Mouse (Mus musculus): ENCODE data around the gene Tes3-ps.

Tes3-ps gene

DNA sequence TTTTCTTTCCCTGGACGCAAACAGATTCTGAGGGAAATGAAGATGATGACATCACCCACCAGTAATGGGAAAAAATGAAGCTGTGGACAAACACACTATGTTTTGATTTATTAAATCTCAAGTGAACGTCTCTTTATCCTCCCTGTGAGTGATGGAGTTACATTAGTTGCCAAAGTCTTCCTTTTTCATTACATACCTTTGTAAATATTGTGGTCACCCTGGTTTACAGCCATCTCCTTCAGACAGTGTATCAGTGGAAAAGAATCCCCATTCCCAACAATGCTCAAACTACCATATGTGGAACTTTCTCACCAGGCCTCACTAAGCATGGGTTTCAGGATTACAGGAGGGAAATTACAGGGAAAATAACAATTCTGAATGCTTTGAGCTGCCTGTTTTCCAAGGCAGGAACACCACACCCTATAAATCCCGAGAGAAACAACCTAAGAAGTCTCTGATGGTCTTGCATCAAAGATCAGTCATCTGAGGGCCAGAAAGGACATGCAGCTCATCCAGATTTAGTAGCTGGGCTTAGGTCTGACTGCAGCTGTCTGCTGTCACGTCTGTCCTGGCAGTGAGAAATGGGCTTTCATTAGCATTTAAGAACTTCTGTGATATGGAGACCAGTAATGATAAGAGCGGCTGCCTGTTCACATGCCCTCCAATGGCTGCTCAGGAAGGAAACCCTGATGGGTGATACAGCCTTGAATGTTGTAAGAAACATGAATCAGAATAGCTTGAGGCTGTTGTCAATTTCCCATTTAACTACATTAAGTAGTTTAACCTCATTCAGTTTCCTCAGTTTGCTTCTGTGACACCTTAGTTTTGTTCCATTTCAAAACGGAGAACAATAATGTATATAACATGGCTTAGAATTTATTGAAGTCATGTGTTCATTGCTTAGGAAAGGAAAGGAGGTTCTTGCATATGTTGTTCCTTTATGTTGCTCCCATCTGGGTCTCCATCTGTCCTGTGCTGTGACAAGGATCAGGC, at the start of gene Tes3-ps:
Tes3-ps (plus strand) TSS at position 943 of the 993 bp plus-strand sequence.
- no peak for DNase-seq (ENCODE audit: low spot score)

- DNase-seq (ENCODE audit: low spot score): no peak
Observed at GRCm38 (mm10) chr13:49444451-49444850, 48.7 kb upstream of the Tes3-ps start.

- peak; percentile 71 for DNase-seq (ENCODE audit: low spot score)
Observed at GRCm38 (mm10) chr13:49449318-49449749, 43.8 kb upstream of the Tes3-ps start.

GRCm38 (mm10) chr13:49460276-49460675, 32.8 kb upstream of the Tes3-ps start:
- no peak for DNase-seq (ENCODE audit: low spot score)

DNA sequence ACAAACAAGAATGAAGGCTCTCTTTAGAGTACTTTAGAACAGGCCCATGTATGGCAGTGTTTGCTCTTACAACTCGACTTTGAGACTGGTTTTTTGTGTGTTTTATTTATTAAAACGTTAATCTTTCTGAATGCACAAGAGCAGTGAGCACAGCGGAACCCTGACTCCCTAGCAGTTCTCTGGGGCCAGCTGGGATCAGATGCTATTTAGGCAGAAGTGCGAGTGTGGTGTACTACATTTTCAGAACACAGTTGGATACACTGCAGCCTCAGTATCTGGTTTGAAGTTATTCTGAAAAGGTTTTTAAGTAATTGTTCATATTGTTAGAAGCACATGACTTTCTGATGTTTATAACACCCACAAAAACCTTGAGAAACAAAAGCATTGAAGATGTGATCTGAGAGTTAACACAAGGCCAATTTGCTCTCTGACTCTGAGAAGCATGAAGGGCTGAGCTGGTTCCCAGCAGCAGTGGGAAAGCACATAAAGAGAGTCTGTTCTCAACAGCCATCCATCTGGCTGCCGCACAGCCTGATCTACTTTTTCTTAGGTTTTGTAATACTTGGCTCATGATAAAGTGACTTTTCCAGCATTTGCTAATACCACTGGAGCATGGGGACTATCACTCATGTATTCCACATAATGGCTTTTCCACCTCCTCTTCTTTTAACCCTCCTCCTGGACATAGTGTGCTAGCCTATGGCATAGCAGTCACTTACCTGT, 32.3 kb upstream of the Tes3-ps start:
- DNase-seq (ENCODE audit: low spot score): no peak

DNA sequence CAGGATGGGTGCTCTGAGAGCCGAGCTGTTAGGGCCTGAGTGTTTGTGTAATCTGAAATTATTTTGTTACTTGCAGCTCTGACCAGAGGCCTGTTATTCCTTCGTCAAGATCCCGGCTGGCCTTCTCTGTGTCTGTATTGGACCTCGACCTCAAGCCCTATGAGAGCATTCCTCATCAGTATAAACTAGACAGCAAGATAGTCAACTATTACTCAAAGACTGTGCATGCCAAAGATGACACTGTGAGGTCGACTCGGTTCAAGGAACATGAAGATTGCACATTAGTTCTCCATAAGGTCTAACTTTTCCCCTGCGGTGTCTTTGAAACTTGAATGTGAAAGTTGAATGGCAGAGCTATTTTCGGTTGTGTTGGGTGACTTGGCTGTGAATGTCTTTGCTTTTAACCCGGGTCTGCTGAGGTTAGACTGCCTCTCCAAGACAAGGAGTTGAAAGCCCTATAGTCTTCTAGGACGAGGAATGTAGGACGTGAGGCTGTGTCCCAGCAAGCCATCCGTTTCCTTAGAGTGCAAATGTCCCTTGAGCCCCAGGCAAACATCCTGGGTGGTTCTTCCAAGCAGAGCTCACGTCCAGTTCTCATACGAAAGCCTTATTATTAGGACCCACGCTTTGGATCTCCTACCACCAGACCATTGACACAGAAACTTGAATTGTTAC, 31.5 kb upstream of the Tes3-ps start:
- no peak for DNase-seq (ENCODE audit: low spot score)

DNA sequence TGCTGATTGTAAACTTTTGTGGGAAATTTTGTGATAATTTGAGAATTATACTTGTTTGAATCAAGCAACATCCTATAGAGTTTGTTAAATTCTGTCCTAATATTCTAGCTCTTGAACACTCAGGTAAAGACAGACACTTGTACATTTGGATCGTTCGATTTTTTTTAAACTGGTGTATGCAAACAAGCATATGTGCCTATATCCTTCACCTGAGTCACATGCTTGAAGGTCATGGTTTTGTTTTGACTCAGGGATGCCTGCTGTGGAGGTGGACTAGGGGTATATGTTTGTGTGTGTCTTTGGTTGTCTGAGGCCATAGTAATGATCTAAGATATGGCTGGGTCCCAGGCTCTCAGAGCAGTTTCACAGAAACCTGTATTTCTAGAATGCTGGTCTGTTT, 30.2 kb upstream of the Tes3-ps start:
- DNase-seq (ENCODE audit: low spot score): no peak

- no peak for DNase-seq (ENCODE audit: low spot score)
Observed at GRCm38 (mm10) chr13:49465875-49466274, 27.2 kb upstream of the Tes3-ps start.

DNA sequence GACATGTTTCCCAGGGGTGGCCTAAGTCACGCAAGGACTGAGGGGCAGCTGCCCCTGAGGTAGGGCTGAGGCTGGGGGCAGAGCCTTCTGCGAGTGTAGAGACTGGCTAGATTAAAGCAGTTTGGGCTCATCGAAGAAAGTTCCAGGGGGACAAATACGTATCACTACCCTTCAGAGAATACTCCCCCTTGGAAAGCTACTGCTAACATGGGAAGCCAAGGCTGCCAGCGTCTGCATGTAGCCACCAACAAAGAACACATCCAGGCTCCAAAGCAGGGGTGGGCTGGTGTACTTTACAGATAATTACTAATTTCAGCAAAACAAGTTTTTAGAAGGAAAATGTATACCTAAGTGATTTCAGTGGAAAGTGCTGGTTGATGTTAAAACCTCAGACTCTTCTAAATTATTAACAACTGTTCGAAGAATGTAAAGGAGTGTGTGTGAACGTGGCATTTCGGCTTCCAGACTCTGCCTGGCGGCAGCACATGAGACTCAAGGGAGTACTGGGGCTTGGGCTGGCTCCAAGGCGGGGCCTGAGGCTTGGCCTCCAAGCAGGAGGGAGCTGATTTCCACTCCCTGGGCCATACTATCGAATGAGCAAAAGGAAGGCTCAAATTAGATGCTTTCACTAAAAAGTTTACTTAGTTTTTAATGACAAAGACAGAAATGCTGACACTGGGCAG, 26.6 kb upstream of the Tes3-ps start:
- no peak for DNase-seq (ENCODE audit: low spot score)

GRCm38 (mm10) chr13:49467585-49467984, 25.5 kb upstream of the Tes3-ps start:
- no peak for DNase-seq (ENCODE audit: low spot score)

- no peak for DNase-seq (ENCODE audit: low spot score)
Observed at GRCm38 (mm10) chr13:49469002-49469401, 24.1 kb upstream of the Tes3-ps start.

DNA sequence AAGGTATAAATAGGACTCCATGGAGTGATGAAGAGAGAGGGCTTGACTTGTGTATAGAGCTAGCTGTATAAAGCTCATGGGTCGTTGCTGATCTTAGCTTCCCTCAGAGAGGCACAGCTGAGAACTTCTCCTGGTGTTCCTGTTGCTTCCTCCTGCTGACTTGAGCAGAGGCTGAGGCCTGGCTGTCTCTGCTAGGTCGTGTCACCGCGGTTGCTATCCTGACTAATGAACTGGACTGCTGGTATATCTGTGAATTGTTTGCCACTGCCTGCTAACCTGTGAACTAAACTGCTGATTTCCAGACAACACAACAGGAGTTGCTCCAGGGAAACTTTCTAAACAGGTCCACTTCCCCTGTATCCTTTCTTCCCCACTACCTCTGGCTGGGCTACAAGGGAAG, 22.8 kb upstream of the Tes3-ps start:
- DNase-seq (ENCODE audit: low spot score): no peak

DNA sequence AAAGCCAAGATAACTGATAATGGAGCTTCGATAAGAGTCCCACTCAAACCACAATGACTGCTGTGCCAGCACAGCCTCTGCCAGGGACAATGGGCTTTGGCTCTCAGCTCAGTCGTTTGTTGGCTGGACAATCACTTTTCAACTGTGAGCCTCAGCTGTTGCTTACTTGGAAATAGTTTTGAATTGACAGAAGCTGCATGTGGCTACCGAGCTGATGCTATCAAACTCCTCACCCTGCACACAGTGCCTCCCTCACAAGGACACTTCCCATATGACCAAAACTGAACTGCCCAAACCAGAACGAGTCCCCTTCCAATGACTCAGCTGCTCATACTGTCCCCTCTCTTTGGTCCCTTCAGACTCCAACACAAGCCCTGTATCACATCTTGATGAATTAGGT, 22.3 kb upstream of the Tes3-ps start:
- no peak for DNase-seq (ENCODE audit: low spot score)

- no peak for DNase-seq (ENCODE audit: low spot score)
Observed at GRCm38 (mm10) chr13:49471981-49472675, 21.0 kb upstream of the Tes3-ps start.

GRCm38 (mm10) chr13:49472676-49473005, 20.5 kb upstream of the Tes3-ps start:
- no peak for DNase-seq (ENCODE audit: low spot score)

- DNase-seq (ENCODE audit: low spot score): no peak
Observed at GRCm38 (mm10) chr13:49477887-49478286, 15.2 kb upstream of the Tes3-ps start.

- no peak for DNase-seq (ENCODE audit: low spot score)
Observed at GRCm38 (mm10) chr13:49478851-49479374, 14.2 kb upstream of the Tes3-ps start.

GRCm38 (mm10) chr13:49479399-49479798, 13.7 kb upstream of the Tes3-ps start:
- DNase-seq (ENCODE audit: low spot score): no peak

DNA sequence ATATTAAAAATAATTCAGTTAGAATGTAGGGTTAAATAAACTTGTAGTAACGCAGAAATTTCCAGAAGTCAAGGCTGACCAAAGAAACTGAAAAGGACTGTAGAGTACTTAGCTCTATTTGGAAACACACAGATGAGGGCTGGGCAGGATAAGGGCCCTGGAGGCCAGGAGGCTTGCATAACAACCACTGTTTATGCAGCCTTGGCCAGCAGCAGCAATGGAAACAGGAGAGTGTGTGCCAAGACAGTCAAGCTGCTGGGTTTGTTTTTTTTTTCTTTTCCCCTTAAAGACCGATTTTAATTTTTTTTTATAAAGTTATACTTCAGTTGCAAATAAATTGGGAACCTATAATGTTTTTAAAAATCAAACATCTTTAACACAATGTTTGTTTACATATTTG, 13.1 kb upstream of the Tes3-ps start:
- DNase-seq (ENCODE audit: low spot score): no peak

GRCm38 (mm10) chr13:49480551-49480950, 12.6 kb upstream of the Tes3-ps start:
- DNase-seq (ENCODE audit: low spot score): no peak

DNA sequence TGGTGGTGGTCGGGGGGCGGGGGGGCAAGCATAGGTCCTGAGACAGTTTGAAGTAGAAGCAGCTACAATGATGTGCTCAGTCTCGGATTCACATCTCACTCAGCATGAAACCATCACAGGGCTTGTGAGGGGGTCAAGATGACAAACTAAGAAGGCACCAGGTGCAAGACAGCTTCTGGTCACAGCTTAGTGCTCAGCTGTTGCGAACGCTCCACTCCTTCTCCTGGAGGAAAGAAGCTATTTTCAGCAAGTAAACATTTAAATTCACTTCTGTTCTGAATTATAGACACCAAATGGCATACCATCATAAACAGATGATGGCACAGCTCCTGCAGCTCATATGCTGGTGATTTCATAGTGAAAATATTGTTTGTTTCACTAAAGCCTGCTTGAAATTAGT, 7.7 kb upstream of the Tes3-ps start:
- DNase-seq (ENCODE audit: low spot score): no peak
